Mouse (Mus musculus): Measurements from ENCODE around the gene D430041D05Rik. TPM values are rescaled to one million over a fixed set of nuclear protein-coding genes. Genes with fewer than 3 reads are reported as not detected.

The D430041D05Rik gene
- polyA plus RNA-seq, 1 experiment, result 1.5 TPM

DNA sequence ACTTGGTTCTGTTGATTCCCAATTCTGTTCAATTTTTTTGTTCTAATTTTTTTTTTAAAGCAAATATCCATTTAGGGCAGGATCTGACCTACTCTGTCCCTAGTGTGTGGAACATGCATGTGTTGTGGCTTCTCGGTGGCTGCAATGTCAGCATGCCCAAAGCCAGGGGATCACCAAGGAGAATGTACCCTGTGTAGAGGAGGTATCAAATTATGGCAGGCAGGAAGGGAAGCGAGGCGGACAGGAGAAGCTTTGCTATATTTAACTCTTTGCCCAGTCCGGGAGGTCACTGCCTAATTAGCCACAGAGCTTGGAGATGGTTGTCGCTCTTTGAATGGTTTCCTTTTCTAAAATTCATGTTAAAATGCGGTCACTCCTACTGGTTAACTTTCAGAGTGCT, 212.6 kb downstream of the D430041D05Rik start:
- no peak for TF ChIP-seq POLR2A (IDR thresholded peaks at IDR 0.05; ENCODE audit: borderline replicate concordance, extremely low read depth, low read depth, low read length)
- TF ChIP-seq CTCF (IDR thresholded peaks at IDR 0.05; ENCODE audit: insufficient read depth, low read length), result no peak
- 82% methylated on average over 6 of the region's 6 CpGs for WGBS
- no peak overlapping the region for H3K4me3 ChIP-seq (replicated peaks; ENCODE audit: extremely low read depth, low read depth, low read length)
- DNase-seq, result no peak
- H3K4me1 ChIP-seq (ENCODE audit: control insufficient read depth, insufficient read depth, low read length), result no peaks in the 10 kb centered on the region

DNA sequence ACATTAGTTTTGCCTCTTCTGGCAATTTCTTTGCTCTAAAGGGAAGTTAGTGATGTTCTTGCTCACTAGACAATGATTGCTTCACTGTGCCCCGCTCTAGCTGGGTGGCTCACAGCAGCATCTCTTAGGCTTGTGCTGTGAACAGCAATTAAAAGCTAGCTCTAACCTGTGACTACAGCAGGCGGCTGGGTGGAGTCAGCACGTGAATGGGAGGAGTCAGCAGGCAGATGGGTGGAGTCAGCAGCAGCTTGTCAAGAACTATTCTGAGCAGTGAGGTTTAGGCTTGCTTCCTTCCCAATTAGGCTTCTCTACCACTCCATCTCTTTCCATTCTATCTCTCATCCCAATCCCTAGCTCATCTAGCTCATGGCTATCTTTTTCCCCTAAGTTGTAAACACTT, 213.5 kb downstream of the D430041D05Rik start:
- no peak for DNase-seq
- Histone ChIP-seq H3K4me3 (replicated peaks; ENCODE audit: extremely low read depth, low read depth, low read length) (no peak overlapping the region), H3K4me1 (ENCODE audit: control insufficient read depth, insufficient read depth, low read length) (no peaks in the 10 kb centered on the region)
- TF ChIP-seq POLR2A (IDR thresholded peaks at IDR 0.05; ENCODE audit: borderline replicate concordance, extremely low read depth, low read depth, low read length) (no peak), CTCF (IDR thresholded peaks at IDR 0.05; ENCODE audit: insufficient read depth, low read length) (no peak)
- 52% methylated on average over 3 of the region's 3 CpGs for WGBS

DNA sequence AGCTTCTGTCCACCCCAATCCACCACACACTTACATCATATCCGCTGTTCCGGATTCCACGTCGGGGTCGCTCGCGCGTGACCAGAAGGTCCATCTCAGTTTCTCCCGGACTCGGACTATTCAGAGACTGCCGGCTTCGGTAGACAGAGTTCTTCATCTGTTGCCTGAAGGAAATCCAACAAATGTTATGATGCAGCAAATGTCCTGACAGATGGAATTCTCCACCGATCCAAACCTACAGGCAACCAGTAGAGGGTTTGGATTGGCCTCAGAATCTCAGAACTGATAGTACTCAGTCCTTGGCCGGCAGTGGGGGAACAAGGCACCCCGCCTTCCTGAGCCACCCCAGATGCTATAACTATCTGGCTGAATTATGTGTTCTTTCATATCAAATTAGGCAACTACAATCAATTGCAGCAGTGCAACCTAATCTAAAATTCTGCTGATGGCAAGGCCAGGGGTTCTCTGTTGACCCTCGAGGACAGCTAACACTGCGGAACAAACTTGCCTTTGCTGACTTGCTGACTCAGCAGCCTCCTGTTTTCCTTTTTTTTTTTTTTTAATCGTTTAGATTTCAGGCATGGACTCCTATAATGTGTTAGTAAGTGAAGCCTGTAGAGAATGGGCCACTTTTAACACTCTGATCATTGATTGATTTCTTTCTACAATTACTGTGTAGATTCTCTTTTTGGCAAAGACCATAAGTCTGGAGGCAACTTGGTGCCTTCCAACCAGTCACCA, 218.2 kb downstream of the D430041D05Rik start:
- no peak for TF ChIP-seq CTCF (IDR thresholded peaks at IDR 0.05; ENCODE audit: insufficient read depth, low read length)
- no peak for TF ChIP-seq POLR2A (IDR thresholded peaks at IDR 0.05; ENCODE audit: borderline replicate concordance, extremely low read depth, low read depth, low read length)
- Histone ChIP-seq H3K4me1 (ENCODE audit: control insufficient read depth, insufficient read depth, low read length) (no peaks in the 10 kb centered on the region), H3K4me3 (replicated peaks; ENCODE audit: extremely low read depth, low read depth, low read length) (no peak overlapping the region)
- WGBS, result 87% methylated on average over 18 of the region's 18 CpGs
- no peak for DNase-seq

DNA sequence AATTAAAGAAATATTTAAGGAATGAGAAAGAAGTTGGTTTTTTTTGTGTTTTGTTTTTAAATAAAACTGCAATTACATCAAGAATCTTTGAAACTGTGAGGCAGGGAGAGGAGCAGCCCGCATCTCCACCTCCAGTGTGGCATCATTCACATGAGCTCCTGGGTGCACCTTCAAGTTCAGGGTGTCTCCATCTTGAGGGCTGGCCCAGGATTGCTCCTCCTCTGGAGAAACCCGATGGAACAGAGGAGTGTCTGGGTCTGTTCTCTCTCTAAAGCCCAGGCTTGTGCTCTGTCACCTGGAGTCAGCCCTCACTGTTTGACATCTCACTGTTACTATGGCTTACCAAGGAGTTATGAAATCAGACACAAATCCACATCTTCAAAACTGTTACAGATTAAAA, 219.1 kb downstream of the D430041D05Rik start:
- DNase-seq, result no peak
- no peak overlapping the region for H3K4me3 ChIP-seq (replicated peaks; ENCODE audit: extremely low read depth, low read depth, low read length)
- no peaks in the 10 kb centered on the region for H3K4me1 ChIP-seq (ENCODE audit: control insufficient read depth, insufficient read depth, low read length)
- WGBS, result 59% methylated on average over 2 of the region's 2 CpGs
- TF ChIP-seq POLR2A (IDR thresholded peaks at IDR 0.05; ENCODE audit: borderline replicate concordance, extremely low read depth, low read depth, low read length), result no peak
- TF ChIP-seq CTCF (IDR thresholded peaks at IDR 0.05; ENCODE audit: insufficient read depth, low read length), result no peak

DNA sequence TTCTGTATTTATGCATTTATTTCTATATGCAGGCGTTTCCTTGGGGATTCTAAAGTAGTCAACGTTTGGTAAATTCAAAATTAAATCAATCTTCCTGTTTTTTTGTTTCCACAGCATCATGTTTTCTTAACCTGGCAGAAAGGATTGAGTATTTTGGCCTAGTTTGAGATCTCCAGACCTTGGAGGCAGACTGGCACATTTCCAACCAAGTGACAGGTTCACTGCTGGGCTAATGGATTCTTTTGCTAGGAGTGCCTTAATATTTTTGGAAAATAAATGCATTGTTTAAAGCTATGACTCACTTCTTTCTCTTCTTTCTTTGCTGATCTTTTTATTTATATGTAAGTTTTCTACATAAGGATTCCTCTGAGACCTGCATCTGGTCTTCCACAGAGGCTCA, 222.0 kb downstream of the D430041D05Rik start:
- TF ChIP-seq CTCF (IDR thresholded peaks at IDR 0.05; ENCODE audit: insufficient read depth, low read length) (no peak), POLR2A (IDR thresholded peaks at IDR 0.05; ENCODE audit: borderline replicate concordance, extremely low read depth, low read depth, low read length) (no peak)
- WGBS, result 74% methylated on average over 2 of the region's 2 CpGs
- H3K4me1 ChIP-seq (ENCODE audit: control insufficient read depth, insufficient read depth, low read length), result no peaks in the 10 kb centered on the region
- no peak for DNase-seq
- no peak overlapping the region for H3K4me3 ChIP-seq (replicated peaks; ENCODE audit: extremely low read depth, low read depth, low read length)

DNA sequence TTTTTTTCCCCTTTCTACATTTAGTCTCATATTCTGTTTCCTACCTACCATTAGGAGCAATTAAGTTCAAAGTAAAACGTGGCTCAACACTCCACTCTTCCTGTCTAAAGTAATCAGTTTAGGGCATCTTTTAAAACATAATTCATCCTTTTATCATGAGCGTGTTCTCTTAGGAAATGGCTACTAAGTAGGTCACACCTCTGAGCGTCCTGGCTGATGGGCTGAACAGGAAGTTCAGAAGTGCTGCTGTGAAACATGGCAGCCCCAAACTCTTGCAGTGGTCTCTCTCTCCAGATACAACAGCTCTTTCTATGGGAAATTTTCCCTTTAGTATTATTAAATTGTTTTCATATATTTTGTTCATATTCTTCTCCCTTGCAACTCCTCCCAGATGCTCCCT, 223.7 kb downstream of the D430041D05Rik start:
- WGBS, result 35% methylated on average over 3 of the region's 3 CpGs
- H3K4me1 ChIP-seq (ENCODE audit: control insufficient read depth, insufficient read depth, low read length), result no peaks in the 10 kb centered on the region
- H3K4me3 ChIP-seq (replicated peaks; ENCODE audit: extremely low read depth, low read depth, low read length), result no peak overlapping the region
- DNase-seq, result no peak
- TF ChIP-seq CTCF (IDR thresholded peaks at IDR 0.05; ENCODE audit: insufficient read depth, low read length), result no peak
- TF ChIP-seq POLR2A (IDR thresholded peaks at IDR 0.05; ENCODE audit: borderline replicate concordance, extremely low read depth, low read depth, low read length), result no peak

DNA sequence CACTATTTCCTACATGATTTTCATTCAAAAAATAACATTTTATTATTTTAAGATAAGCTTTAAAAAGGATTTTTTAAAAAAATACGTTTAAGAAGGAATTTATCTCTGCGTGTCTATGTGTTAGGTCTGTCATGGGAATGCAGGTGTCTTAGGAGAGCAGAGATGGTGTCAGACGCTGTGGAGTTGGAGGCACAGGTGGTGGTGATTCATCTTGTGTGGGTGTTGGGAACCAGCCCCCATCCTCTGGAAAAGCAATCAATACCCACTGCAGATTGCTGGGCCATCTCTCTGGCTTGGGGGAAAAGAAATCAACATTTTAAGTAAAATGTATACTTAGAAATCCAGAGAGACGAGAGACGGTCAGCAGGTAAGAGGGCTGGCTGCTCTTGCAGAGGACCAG, 225.2 kb downstream of the D430041D05Rik start:
- Histone ChIP-seq H3K4me1 (ENCODE audit: control insufficient read depth, insufficient read depth, low read length) (no peaks in the 10 kb centered on the region), H3K4me3 (replicated peaks; ENCODE audit: extremely low read depth, low read depth, low read length) (no peak overlapping the region)
- 86% methylated on average over 5 of the region's 5 CpGs for WGBS
- TF ChIP-seq CTCF (IDR thresholded peaks at IDR 0.05; ENCODE audit: insufficient read depth, low read length), result no peak
- TF ChIP-seq POLR2A (IDR thresholded peaks at IDR 0.05; ENCODE audit: borderline replicate concordance, extremely low read depth, low read depth, low read length), result no peak
- DNase-seq, result no peak

DNA sequence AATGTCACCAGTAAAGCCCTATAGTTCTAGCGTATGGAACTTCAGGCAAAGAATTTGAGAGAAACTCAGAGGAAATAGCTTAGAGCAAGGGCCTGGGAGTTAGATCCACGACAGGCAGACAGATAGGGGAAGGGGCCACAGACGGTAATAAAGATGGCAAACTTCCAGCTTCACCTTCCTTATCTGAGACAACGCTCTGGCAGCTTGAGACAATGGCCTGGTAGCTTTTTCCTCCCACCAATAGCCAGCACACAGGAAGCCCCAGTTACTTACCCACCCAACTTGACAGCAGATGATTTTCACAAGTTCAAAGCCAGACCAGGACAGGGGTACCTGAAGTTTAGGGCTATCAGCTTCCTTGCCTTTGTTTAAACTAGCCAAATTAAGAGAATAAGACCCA, 226.5 kb downstream of the D430041D05Rik start:
- TF ChIP-seq POLR2A (IDR thresholded peaks at IDR 0.05; ENCODE audit: borderline replicate concordance, extremely low read depth, low read depth, low read length), result no peak
- no peak for TF ChIP-seq CTCF (IDR thresholded peaks at IDR 0.05; ENCODE audit: insufficient read depth, low read length)
- Histone ChIP-seq H3K4me1 (ENCODE audit: control insufficient read depth, insufficient read depth, low read length) (no peaks in the 10 kb centered on the region), H3K4me3 (replicated peaks; ENCODE audit: extremely low read depth, low read depth, low read length) (no peak overlapping the region)
- WGBS, result 33% methylated on average over 4 of the region's 4 CpGs
- DNase-seq, result no peak

DNA sequence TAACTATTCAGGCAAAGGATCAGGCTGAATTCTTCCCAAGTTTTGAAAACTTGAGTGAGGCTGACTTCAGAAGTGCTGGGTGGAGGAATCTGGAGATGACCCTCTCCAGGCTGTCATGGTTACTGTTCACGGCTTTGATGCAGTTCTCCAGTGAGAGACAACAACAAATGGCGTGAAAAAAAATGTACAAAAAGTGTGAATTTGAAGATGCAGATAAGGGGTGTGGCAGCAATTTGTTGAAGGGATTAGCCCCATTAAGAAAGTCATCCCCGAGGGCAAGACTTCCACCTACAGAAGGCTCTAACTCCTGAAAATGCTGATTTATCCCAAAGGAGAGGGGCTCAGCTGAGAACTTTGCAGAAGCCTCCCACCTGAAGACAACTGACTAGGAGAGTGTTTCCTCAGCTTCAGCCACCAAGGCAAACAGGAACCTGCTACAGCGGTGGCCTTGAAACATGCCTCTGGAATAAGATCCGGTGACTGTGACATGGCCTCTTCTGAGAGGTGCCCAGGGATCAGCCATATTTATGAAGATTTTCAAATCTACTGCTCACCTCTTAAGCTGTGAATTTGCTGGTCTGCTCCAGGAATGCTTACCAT, 227.5 kb downstream of the D430041D05Rik start:
- Histone ChIP-seq H3K4me3 (replicated peaks; ENCODE audit: extremely low read depth, low read depth, low read length) (no peak overlapping the region), H3K4me1 (ENCODE audit: control insufficient read depth, insufficient read depth, low read length) (no peaks in the 10 kb centered on the region)
- WGBS, result 66% methylated on average over 5 of the region's 5 CpGs
- no peak for TF ChIP-seq CTCF (IDR thresholded peaks at IDR 0.05; ENCODE audit: insufficient read depth, low read length)
- DNase-seq, result no peak

DNA sequence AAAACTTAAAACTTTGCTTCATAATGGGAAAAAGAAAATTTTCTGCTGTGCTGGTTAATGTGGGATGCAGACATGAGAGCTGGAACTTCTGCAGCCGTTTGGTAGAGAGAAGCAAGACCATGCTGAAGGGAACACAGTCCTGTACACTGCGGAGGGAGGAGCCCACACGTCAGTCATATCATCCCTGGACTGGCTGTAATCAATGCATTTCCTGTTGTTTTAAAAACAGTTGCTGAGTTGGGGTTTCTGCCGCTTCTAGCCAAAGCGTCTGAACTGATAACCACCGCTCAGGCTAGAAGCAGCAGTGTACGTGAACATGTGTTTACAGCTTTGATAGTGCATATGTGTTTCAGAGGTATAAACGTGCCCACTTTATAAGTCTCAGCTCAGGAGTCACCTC, 231.2 kb downstream of the D430041D05Rik start:
- WGBS, result 73% methylated on average over 8 of the region's 8 CpGs
- no peak overlapping the region for H3K4me3 ChIP-seq (replicated peaks; ENCODE audit: extremely low read depth, low read depth, low read length)
- H3K4me1 ChIP-seq (ENCODE audit: control insufficient read depth, insufficient read depth, low read length), result no peaks in the 10 kb centered on the region
- DNase-seq, result no peak
- TF ChIP-seq CTCF (IDR thresholded peaks at IDR 0.05; ENCODE audit: insufficient read depth, low read length) (no peak), POLR2A (IDR thresholded peaks at IDR 0.05; ENCODE audit: borderline replicate concordance, extremely low read depth, low read depth, low read length) (no peak)

All from lung, adult 2 months (tissue).